Mouse (Mus musculus) Muller cell, postnatal 12 days (primary cell): ENCODE measurements around the gene Pla1a.

Experiments
- DNase-seq: peaks from one replicate; pipeline ENCODE4 v3.0.0-alpha.2; 2015; ENCODE audit errors: inconsistent ontology term

The Pla1a gene

DNA sequence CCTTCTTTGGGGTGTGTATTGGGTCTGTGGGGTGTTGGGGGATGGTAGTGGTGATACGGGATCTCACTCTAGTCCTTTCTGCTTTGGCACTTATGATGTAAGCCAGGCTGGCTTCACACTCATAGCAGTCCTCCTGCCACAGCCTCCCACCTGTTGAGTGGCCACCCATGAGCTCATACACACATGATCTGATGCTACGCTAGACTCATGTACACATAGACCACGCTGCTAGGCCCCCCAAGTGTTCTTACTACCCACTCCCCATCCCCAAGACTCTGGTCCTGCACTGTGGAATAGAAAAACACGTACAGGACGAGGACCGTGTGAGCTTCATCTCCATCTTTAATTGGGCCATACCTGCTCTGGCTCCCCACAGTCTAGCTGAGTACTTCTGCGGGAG is 63.9 kb downstream of the Pla1a start:
- DNase-seq: no peak

DNA sequence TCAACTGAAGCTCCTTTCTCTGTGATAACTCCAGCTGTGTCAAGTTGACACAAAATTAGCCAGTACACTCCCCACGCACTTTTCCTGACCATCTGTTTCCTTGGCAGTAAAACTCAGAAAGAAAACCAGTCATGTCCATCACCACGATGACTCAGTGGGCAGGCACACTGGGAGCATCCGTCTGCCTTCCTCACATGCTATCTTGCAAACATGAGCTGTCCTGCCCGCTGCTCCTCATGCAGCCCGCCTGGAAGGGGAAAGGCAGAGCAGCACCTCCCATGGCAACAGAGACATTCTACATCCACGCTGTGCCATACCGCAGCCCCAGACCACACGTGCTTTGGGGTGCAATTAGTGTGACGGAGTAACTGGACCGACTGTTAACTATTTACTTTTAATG is 64.6 kb downstream of the Pla1a start:
- peak; percentile 83 for DNase-seq

DNA sequence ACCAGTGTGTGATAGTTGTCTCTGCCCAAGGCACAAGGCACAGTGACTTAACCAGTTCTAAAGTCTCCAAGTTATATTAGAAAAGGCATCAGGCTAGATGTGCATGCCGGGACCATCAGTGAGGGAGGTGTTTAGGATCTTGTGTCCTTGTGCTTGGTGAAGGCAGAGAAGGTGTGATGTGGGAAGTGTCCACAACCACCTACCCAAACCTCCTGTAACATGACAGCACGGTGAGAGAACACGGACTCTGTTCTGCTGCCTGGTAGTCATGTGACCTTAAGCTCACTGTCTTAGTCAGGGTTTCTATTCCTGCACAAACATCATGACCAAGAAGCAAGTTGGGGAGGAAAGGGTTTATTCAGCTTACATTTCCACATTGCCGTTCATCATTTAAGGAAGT is 66.7 kb downstream of the Pla1a start:
- DNase-seq: no peak

DNA sequence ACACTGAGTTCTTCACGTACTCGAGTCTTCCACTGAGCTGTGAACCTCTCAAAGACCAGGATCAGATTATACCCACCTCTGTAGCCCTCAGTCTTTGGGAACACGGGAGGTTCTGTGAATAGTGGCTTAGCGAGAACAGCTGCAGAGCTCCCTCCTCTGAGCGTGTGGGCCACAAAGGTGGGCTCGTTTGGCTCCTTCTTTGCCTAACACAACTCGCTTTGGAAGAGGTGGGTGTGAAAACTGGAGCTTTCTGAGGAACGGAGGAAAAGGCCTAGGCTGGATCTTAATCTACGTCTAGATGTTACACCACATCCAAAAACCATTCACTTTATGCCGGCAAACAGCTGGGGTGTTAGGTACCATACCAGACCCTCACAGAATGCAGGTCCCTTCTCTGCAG is 67.6 kb downstream of the Pla1a start:
- no peak for DNase-seq

DNA sequence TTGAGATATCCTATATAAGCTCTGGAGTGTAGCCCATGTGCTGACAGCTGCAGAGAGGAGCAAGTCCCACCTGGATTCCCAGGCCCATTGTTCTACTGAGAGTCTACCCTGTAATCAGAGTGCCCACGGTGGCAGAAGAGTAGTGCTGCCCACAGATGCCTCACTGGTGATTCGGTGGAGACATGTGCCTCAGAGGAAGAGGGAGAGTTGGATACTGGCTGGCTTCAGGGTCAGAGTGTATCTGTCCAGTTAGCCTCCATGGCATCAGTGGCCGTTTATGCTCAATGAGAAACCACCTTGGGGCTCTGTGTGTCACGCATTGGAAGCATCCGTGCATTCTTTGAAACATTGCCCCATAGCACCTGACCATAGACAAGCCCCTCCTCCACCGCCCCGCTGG is 69.3 kb downstream of the Pla1a start:
- no peak for DNase-seq

DNA sequence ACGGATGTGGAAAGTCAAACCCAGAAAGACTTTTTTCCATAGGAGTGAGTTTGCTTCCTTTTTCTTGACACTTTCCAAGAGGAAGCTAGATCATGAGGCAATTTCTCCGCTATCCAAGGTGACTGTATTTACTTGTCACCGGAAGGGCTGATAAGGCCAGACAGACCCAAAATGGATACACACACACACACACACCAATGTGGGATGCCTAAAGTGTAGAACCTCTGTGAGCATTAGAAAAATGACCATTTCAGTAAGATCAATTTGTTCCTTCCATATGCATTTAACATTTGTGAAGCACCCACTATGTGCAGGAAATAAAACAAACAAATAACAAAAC is 69.7 kb downstream of the Pla1a start:
- DNase-seq: no peak

DNA sequence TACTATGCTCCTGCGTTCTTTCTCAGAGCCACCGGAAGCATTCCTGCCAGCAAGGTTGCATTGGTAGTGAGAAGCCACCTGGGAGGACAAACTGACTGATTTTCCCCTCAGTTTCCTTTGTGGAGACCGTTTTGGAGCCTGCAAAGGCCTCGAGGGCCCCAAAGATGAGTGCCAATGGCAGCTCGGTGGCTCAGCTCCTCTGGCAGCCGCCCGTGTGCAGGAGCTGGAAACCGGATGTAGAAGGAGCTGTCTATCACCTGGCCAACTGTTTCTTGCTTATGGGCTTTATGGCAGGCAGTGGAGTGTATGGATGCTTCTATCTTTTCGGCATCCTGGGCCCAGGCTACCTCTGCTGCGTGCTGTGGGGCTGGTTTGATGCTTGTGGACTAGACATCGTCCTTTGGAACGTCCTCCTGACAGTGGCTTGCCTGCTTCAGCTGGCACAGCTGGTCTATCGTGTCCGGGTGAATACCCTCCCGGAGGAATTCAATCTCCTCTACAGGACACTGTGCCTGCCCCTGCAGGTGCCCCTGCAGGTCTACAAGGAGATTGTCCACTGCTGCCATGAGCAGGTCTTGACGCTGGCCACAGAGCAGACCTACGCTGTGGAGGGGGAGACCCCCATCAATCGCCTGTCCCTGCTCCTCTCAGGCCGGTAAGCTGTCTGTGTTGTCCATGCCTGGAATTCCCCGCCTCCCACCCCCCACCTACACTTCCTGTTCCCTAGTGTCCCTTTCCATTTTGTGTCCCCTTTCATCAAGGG is 70.3 kb downstream of the Pla1a start:
- no peak for DNase-seq

DNA sequence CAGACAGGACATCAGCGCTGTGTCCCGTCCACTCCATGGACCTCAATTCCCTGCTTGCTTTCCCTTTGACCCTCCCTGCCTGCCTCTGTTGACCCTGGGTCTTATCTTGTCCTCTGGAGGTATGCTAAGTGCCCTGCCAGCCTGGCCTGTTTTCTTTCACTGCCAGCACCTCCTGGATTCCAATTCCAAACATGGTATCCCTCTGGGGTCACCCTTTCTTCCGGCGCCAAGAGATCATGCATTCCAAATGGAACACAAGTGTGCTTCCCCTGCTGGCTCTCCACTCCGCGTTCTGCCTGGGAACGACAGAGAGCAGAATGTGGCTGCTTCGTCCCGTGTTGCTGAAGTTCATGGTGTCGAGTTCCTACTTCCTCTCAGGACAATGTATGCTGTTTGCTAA is 71.0 kb downstream of the Pla1a start, which contains the start of gene Popdc2:
Gene Popdc2, plus strand, starts transcription at position 277 of the 400 bp plus-strand sequence.
- DNase-seq: no peak

DNA sequence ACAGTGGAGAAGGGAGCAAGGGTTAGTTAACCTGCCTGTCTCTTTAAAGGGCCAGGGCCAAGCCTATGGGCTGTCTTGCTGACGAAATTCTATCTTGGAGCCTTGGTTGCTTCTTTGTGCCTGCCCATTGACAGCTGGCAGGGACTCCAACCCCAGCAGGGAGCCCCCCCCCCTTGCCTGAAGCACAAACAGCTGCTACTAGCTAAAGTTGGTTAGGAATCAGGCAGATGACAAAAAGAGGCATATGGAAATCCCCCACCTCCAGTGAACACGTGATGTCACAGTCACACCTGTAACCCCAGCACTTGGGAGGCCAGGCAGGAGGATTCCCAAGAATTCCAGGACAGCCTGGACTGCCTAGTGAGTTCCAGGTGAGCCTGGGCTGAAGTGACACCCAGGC is 72.6 kb downstream of the Pla1a start:
- DNase-seq: peak; percentile 19

DNA sequence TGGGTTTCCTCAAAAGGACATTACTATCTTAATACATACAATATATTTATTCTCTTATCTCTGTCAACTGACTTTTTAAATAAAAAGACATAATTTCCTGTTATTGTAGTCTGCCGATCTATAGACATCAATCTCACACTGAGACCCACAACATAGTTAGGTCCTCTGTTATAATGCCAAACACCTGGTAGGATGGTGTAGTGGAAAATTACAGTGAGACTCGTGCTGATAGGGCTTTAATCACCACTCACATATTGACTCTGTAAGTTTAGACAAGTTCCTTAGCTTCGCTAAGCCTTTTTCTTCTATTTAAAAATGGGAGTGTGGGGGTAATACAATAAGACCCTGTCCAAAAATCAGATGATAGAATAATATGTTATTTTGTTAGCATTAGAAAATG is 73.1 kb downstream of the Pla1a start:
- no peak for DNase-seq

DNA sequence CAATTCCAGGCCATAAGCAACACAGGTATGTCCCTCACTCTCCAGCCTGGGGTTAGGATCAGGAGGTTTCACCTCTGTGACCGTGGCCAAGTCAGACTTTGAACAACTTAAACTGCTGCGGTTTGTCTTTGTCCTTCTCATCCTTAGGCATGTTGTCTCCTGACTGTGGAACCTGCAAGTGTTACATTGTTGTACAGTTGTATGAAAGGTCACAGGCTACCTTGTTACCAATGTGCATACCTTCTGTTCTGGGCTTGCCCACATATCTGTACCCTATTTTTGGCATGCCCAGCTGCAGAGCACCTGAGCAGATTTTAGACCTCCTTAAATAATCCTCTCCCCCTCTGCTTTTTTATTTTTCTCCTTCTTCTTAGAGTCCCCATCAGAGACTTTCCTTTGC is 73.7 kb downstream of the Pla1a start:
- DNase-seq: no peak

DNA sequence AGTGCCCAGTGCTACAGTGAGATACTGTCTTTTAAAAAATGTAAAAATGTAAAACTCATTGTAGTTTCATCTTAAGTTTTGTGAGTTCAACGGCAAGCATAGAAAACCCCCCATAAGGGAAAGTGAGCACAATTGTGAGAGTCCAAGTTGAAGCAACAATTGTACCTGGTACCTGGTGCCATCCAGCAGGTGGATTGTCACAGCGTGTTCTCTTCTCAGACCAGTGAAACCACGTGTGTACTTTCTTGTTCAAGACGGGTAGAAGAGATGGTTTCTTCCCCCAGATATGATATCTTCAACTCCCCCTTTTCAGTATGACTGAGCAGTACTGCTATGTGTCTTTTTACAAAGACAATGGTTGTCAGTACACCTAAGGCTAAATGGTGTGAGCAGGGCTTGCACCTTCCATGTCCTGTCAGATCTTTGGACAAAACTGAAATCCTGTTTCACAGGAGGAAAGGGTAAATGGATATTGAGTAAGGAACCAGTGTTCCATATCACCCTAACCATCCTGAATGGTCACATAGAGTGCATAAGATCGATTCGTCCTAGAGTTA is 74.6 kb downstream of the Pla1a start:
- no peak for DNase-seq

DNA sequence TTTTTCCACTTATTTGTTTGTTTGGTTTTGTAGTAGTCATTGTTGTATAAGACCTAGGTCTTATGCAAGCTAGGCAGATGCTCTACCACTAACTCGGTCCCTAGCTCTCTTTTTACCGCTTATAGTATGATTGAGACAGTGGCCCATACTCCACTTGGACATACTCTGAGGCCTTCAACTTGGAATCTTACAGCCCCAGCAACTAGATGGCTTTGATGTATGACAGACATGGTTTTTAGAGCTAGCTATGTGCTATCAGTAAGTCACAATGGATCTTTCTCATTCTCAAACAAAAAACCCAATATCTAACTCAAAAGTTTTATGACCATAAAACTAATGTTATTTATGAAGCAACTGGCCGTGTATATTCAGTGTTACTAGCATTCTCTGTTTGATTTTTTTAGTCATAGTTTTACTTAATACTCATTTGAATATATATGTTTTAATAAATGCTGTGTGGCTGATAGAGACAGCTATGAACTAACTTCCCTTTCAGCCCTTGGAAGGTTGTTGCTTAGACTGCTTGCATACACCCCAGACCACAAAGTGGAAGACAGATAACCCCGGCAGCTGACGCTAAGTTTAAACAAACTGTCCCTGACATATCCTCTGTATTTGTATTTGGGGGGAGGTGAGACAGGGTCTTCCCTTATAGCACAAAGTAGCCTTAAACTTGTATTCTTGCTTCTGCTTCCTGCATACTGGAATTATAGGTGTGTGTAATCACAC is 78.6 kb downstream of the Pla1a start:
- DNase-seq: no peak

DNA sequence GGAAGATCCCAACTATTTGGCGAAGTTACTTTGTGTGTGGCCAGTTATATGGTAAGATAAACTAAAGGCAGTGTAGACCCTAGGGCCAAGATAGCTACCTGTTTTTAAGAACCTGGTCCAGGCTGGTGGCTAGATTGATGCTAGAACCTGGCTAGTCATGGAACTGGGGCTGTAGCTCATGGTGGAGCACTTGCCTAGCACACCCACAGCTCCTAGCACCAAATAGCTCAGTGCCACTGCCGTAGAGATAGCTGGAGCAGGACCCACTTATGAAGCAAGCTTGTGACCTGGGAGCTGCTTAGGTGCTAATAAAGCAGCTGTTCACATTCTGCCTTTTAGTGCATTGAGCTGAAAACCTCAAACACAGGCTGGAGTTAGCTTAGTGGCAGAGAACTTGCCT is 79.3 kb downstream of the Pla1a start:
- no peak for DNase-seq

DNA sequence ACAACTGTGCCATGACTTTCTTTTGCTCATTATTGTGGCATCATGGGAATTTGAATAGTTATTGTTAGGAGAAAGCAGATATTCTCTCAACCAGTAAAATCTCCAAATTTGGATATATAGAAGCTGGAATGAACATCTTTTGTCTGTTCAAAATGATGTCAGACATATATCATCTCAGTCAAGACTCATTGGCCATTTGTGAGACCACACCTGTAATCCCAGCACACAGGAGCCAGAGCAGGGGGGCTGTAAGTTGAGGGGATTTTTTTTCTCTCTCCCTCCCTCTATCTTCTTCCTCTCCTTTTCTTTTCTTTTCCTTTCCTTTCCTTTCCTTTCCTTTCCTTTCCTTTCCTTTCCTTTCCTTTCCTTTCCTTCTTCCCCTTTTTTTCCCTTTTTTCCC is 80.1 kb downstream of the Pla1a start:
- no peak for DNase-seq

DNA sequence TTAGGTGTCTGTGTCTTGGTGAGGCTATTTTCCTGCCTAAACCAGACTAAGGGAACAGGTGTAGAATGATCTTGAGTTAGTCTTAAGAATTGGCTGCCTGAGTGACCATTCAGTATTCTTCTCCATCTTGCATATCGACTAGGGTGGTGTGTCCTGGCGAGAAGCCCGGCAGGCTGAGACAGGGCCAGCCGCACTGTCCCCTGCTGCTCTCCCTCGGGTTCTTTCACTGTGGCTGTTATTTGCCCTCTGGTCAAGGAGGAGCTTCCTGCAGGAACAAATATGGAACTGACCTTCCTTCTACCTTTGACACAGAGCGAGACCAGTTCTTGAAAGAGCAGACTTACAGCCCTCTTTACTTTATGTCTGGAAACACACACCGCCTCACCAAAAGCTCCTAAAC is 80.9 kb downstream of the Pla1a start:
- peak; percentile 17 for DNase-seq

DNA sequence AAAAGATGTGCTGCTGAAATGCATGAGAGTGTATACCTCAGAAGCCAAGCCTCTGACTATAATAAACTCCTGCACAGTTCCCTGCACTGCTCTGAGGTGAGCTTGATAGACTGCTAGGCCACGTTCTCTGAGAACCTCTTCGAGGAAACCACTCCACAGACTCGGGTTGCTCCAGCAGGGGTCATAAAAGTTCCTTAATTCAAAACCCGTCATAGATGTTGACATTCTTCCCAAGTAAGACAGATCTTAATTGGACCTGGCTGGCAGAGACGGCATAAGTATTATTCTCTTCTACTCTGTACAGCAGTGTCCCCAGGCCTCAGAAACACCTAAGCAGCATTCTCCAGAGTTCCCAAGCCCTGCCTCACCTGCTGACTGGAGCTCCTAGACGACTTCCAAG is 82.0 kb downstream of the Pla1a start:
- DNase-seq: no peak

DNA sequence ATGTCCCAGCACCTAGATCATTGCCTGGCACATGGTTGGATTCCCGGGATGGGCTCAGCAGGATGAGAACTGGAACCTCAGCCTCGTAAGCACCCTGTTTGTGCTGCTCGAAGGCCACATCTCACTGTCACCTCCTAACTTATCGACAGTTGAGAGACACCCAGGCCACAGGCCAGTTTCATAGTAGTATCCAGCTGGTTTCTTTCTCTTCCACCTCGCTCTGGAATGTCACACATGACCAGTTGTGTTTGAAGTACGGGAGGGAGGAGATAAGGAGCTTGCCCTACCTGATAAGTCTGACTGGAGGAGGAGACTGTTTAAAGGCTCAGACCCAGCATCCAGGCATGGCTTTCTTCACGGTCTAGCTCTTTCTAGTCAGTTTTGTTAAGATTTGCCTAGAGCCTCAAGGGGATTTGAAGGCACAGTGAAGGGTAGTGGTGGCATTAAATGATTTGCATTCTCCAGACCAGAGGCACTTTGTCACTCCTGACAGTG is 82.5 kb downstream of the Pla1a start:
- DNase-seq: no peak

DNA sequence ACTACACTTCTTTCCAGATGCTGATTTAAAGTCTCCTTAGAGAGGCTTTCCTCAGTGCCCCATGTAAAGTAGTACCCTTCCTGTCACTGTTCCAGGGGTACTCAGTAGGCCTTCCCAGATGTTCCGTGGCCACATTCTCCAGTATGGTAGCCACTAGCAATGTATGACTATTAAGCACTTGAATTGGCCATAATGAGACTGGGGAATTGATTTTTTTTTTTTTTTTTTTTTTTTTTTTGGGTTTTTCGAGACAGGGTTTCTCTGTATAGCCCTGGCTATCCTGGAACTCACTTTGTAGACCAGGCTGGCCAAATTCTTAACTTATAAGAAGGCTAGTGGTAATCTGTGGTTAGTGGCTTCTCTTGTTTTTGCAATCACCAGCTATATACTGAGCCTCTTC is 83.1 kb downstream of the Pla1a start:
- DNase-seq: no peak

DNA sequence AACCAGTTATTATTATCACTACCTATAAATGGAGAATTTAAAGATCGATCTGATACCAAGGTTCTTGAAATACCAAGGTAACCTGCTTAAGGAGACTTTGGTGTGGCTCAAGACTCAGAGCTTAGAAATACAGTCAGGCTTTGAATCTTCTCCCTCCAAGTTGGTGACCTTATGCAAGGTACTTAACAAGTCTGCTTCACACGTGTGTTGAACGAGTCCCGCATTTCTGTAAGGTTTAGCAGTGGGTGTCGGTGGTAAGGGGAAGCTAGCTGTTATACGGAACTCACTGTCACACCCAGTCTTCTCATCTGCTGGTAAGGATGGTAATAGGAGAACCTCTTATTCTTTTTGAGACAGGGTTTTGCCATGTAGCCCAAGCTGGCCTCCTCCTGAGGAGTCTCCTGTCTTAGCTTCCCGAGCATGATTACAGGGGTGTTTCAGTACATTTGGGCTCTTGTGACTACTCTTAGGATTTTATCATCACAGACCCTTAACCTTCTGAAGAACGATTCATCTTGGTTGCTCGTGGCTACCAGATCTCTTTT is 84.7 kb downstream of the Pla1a start:
- no peak for DNase-seq

DNA sequence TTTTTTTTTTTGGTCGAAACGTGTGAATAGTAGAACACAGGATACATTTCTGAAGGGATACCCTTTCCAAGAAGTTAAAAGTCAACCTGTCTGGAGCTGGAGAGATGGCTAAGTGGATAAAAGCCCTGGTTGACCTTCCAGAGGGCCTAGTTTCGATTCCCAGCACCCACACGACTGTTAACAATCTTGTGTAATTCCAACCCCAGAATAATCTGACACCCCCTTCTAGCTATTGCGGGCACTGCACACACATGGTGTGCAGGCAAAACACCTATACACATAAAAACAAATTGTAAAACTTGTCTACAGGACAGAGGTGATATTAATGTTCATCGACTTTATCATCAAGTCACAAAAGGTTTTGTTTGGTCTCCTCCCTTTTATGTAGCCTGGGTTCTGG is 85.4 kb downstream of the Pla1a start:
- DNase-seq: no peak

DNA sequence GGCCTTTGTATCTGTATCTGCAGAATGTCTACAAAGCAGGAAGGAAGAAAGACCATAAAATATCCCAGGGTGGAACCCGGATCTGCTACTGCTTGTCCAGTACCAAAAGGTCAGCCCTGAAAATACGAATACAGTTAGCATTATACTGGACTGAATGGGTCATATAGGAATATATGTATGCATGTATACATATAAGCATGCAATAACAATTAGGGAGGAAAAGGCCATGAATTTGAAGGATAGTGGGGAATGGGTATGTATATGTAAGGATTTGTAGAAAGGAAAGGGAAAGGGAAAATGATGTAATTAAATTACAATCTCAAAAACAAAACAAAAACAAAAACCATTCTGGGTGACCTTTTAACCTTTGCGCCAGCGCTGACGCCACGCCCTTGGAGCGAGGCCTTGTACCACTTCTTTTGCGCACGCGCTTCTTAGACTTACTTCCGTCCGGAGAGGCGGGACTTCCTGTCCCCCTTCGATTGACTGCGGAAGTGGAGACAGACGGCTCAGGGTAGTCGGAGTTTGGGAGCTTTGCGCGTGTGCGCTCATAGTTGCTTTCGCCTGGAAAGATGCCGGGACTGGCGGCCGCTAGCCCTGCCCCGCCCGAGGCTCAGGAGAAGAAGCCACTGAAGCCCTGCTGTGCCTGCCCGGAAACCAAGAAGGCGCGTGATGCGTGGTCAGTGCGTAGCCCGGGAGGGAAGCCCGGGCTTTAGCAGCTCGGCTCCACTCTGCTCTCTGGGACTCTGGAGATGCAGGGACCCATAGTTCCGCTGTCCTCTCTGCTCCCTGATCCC is 86.2 kb downstream of the Pla1a start, which contains the start of the genes Cox17 and Gm21987:
Gene Cox17, plus strand, starts transcription at position 463 of the 797 bp plus-strand sequence.
Gene Gm21987, plus strand, starts transcription at position 512 of the 797 bp plus-strand sequence.
- peak; percentile 94 for DNase-seq
